Comparison of ENCODE assay signal across 8 mouse cellular contexts in genomic region chr11:52395940-52396596, GRCm38 (mm10). TPM values are rescaled to one million over a fixed set of nuclear protein-coding genes. Genes with fewer than 3 reads are reported as not detected.
A peak's percentile ranks its signal among the peaks of the same experiment; 100 is the strongest.
DNase-seq lines count a peak whose midpoint lies in the region; ATAC-seq lines count a peak whose summit lies in the region.

Gene 9530068E07Rik, plus strand, starts transcription at chr11:52396428.

- peak within 1 kb of the TSS; percentile 90 for H3K9ac ChIP-seq in hindbrain, embryonic 12.5 days

- DNase-seq in Muller cell, postnatal 12 days (ENCODE audit: inconsistent ontology term) = peak; percentile 92
- DNase-seq in cerebellum, adult 9-11 months = peak; percentile 93
- DNase-seq in frontal cortex, postnatal 10 days (ENCODE audit: low spot score in 2 of 2) = peak; percentile 90 to 92
- DNase-seq in layer of hippocampus, postnatal 14 days (ENCODE audit: low spot score in 2 of 2) = peak; percentile 91 to 96
- DNase-seq in lung, postnatal 14 days = peak; percentile 91
- DNase-seq in retina, adult 2 months (ENCODE audit: low read depth, low spot score) = peak; percentile 83
- peak; percentile 86 to 90 for DNase-seq in thymus, postnatal 36 days

- H3K4me1 ChIP-seq in hindbrain, embryonic 12.5 days = peaks cover 17% of the 10 kb centered on the region

- H3K4me2 ChIP-seq in hindbrain, embryonic 12.5 days (replicated peaks) = peak within 1 kb of the TSS; percentile 64

- peak; percentile 95 for ATAC-seq in hindbrain, embryonic 12.5 days (ENCODE audit: low FRiP score)

- peak within 1 kb of the TSS; percentile 85 for H3K4me3 ChIP-seq in hindbrain, embryonic 12.5 days

- H3K27ac ChIP-seq in hindbrain, embryonic 12.5 days = peak within 1 kb of the TSS; percentile 89

- H3K27me3 ChIP-seq in hindbrain, embryonic 12.5 days = no peaks in the 10 kb centered on the region

- no peaks in the 10 kb centered on the region for H3K36me3 ChIP-seq in hindbrain, embryonic 12.5 days

- WGBS in hindbrain, embryonic 12.5 days = 2% methylated on average over 38 of the region's 38 CpGs

- no peaks in the 10 kb centered on the region for H3K9me3 ChIP-seq in hindbrain, embryonic 12.5 days (replicated peaks)

RNA-seq across cellular contexts. Expression of gene 9530068E07Rik, which starts in this region (rescaled TPM):
- polyA plus RNA-seq in hindbrain, embryonic 12.5 days (2016; fragmentation: Nextera tagmentation; extraction: Ambion mirVana) = 172 and 178 TPM in 2 replicates
- 10 to 100 TPM; 82.2 to 82.4 TPM for total RNA-seq in layer of hippocampus, postnatal 14 days (2021)

Comparison
In these comparisons a context has a peak if more than half of its experiments do, and no peak if none do; other contexts are left out.
1. Peak in every context shown above with its lines: DNase-seq, ATAC-seq, H3K4me3 ChIP-seq and H3K27ac ChIP-seq.